Mouse (Mus musculus) telencephalon, adult 2 months (tissue): ENCODE measurements at regions not wholly inside any gene's neighbourhood (a gene's known extent, or its start where the extent isn't known, plus 50 kb on each side); places are given as distances from the start of the nearest gene placed in this dataset.

Source experiments
- DNase-seq: peaks from one replicate; pipeline ENCODE4 v3.0.0-alpha.2; 2011; ENCODE audit warnings: low read depth, low spot score

- no peak for DNase-seq
These were observed 645.4 kb upstream of the Gm10131 start for GRCm38 (mm10) chr8:34756916-34757315.

- no peak for DNase-seq
These were observed 644.6 kb upstream of the Gm10131 start for GRCm38 (mm10) chr8:34756171-34756570.

DNA sequence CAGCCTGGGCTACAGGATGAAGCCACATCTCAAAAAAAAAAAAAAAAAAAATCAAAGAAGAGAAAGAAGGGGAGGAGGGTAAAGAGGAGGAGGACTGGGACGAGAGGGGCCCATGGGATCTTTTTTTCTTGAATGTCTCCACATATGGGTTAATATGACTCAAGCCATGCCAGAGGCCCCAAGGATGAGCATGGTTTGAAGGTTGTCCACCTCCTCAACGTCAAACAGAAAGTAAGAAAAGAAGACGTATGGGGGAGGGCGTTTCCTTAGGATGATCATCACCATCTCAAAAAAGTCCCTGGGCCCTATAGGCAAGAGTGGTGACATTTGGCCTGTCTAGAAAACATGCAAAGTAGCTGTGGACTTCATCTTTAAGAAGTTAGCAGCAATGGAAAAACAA is 643.9 kb upstream of the Gm10131 start:
- no peak for DNase-seq

- DNase-seq: no peak
These were observed 641.5 kb upstream of the Gm10131 start for GRCm38 (mm10) chr8:34753046-34753445.

DNA sequence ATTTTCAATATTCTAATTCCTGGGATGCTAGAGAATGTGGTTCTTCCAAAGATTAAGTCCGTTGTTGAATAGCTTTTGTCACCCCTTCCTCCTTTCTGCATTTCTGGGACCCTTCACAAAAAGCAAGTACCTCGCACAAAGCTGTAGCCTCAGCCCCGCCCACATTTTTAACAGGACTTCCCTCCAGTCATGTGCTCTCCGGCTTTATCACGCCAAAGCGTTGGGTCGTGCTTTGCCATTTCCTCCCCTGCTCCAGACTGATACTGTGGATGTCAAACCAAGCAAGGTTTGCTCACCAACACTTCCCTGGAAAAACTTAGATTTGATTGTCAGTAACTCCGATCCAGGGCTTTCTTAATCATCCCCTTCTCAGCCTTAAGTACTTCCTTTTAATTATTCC is 637.0 kb upstream of the Gm10131 start:
- no peak for DNase-seq

- no peak for DNase-seq
These were observed 634.2 kb upstream of the Gm10131 start for GRCm38 (mm10) chr8:34745706-34746105.

GRCm38 (mm10) chr8:34744682-34745081 is 633.1 kb upstream of the Gm10131 start:
- no peak for DNase-seq

DNA sequence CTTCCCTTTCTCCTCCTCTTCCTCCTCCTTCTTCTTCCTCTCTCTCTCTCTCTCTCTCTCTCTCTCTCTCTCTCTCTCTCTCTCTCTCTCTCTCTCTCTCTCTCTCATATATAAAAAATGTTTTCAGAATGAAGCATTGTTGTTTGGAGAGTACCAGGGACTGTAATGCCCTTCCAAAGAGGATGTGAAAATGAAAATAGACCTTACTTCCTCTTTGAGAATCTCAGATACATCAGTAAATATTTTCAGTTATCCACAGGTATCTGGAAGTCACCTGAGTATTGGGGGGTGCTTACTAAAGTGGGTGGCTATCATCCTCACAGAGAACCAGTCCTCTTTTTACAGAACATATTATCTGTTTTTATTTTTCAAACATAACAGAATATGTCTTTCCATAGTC is 632.6 kb upstream of the Gm10131 start:
- no peak for DNase-seq

GRCm38 (mm10) chr8:34743137-34743536 is 631.6 kb upstream of the Gm10131 start:
- DNase-seq: no peak

GRCm38 (mm10) chr8:34740836-34741235 is 629.3 kb upstream of the Gm10131 start:
- DNase-seq: no peak

DNA sequence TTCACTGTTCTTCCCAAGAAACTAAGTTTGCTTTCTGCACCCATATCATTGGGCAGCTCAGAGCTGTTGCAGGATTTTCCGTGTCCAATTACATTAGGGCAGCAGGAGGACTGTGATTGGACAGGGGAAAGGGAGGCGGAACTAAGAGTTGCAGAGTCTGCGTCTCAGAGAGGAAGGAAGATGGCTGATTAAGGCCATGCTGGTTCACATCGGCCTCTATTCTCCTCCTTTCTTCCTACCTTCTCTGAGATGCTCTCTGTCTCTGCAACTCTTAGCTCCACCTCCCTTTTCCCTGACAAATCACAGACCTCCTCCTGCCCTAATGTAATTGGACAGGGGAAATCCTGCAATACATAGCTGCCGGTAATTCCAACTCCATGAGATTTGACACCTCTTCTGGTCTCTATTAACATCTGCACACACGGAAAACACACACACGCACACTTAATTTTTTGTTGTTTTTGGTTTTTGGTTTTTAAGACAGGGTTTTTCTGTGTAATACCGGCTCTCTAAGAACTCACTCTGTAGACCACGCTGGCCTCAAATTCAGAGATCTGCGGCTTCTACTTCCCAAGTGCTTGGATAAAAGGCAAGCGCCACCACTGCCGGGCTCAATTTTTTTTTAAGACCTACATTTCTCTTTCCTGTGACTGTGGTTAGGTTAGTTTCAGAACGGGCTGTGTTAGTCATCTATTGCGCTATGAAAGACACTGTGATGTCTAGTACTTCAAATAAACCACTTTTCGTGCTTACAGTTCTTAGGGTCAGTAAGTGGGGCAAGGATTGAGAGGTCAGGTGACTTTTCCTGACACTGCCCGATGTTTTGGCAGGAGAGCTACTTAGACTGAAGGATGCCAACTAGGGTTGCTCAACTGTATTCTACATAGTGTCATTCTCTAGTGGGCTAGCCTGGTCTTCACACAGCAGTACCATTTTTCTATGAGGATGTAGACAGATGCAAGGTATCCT is 628.6 kb upstream of the Gm10131 start:
- DNase-seq: no peak

DNA sequence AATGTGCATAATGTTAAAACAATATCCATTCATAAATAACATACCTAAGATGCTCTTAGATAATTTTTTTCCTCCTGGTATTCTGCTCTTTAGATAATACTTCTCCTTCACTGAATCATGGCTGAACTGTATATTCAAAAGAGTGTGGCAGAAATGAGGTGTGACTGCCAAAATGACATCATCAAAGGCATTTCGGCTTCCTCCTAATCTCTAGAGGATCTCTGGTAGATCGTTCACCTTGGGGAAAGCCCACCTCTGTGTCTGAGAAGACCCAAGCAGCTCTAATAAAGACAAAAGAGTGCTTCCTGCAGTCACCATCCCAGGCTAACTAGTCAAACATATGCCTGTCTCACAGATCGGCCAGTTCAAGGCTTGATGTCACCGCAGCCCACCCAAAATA is 624.7 kb upstream of the Gm10131 start:
- DNase-seq: no peak

DNA sequence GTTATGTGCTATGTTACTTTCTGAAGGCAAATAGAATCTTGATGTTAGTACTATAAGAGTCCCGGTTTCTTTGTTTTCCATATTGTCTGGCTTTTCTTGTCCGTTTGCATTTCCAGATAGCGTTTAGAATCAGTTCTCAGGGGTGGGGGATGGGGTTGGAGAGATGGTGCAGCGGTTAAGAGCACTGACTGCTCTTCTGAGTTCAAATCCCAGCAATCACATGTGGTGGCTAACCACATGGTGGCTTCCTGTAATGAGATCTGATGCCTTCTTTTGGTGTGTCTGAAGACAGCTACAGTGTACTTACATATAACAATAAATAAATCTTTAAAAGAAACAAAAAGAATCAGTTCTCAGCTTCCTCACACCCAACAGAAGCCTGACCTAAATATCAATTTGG is 623.5 kb upstream of the Gm10131 start:
- no peak for DNase-seq

DNA sequence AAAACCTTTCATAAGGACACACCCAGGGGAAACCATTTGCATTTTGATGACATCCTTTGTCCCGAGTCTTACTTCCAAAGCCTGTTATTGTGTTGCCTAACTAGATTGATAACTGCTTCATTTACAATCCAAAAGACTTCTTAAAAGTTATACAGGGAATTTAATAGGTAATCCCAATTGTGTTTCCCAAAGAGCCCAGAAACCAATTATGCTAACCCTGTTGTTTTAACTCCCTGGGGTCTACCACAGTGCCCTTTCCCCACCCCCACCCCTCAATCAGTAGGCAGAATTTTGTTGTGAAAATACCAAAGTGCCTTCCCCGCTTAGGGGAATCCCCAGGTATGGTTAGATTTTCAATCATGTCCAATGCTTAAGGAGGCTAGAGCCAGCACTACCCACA is 621.3 kb upstream of the Gm10131 start:
- no peak for DNase-seq

DNA sequence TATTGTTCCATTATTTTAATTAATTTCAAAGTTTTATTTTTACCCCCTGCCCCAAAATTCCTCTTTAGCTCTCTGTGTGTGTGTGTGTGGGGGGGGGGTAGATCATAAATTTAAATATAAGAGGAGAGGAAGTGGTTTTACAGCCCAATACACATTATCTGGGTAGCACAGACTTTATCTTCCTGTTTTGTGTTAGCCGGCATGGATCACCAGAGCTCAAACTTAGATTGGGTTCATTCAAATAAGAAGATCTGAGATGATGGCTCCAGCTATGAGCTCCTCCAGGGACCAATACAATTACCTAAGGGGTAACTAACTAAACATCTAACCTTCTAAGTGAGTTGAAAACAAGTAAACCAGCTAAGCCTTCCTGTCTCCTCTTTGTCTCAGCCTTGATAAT is 620.8 kb upstream of the Gm10131 start:
- DNase-seq: no peak

DNA sequence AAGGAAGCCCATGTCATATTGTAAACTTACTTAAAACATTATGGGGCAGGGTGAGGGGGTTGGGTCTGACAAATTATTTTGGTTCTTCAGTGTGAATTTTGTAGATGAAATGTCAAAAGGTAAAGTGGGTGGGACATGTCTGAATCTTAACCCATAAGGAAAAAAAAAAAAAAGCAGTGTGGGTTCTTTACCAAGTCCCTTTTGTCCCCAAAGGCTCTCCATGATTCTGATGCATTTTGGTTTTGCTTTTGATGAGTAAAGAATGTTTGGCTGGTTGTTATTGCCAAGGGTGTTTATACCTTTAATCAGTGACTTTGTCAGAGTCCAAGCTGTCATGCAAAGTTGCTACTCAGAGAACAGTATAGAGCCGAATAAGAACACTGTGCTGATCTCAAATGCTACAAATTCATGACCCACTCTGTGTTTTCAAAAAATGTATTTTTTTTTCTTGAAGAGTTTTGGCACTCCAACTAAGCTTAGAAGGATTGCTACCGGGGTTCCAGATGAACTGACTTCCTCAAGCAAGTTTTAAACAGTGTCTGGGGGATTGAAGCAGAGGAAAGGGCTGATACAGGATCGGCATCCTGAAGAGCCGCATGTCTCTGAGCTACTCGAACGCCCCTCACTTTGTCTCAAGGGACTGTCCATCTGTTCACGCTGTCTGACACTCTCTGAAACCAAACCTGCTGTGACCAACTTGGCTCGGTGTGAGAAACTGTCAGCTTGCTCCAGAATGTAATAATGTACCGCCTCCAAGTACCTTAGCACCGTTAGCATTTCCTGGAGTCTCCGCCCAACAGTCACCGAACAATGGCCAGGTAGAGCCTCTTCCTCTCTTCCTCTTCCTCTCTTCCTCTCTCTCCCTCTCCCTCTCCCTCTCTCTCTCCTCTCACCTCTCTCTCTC is 619.8 kb upstream of the Gm10131 start:
- DNase-seq: no peak

GRCm38 (mm10) chr8:34729585-34729984 is 618.0 kb upstream of the Gm10131 start:
- DNase-seq: no peak

DNA sequence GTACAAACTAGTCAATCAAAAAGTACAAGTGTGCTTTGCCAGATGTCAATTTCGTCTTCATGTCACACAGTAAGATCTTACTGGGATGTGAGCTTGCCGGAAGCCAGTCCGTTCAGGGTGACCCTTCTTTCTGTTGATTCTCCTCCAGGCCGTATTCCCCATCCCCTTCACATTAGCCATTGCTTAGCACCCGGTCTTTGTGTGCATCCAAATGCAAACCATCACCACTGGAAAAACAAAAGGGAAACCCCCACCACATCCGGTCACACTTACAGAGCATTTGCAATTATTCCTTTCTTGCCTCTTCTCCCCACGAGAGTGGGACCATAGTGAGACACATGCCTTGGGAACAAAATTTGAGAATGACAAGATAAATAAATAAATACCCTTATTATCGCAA is 616.2 kb upstream of the Gm10131 start:
- no peak for DNase-seq

- no peak for DNase-seq
These were observed 614.7 kb upstream of the Gm10131 start for GRCm38 (mm10) chr8:34726145-34726767.

GRCm38 (mm10) chr8:34725546-34725945 is 614.0 kb upstream of the Gm10131 start:
- no peak for DNase-seq

- peak; percentile 87 for DNase-seq
These were observed 598.6 kb upstream of the Gm10131 start for GRCm38 (mm10) chr8:34709911-34710733.
